Mouse (Mus musculus): ENCODE results near the gene Cenpx.

The Cenpx gene

DNA sequence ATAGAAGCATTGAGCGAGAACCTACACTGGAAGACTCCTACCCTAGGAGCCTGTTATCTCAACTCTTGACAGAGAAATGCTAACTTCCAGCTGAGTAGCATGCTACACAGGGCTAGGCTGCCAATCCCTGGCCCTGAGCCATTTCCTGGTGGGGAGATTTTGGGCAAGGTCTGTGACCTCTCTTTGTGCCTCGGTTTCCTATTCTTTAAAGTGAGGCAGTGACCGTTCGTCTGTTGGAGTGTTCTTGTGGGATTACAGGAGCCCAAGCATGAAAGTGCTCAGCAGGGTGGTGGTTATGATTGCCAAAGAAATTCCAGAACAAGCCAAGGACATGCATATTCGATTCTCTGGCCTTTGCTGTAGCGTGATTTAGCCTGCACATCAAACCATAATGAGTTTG is 50.8 kb downstream of the Cenpx start:
- DNase-seq (ENCODE audit: low read depth, low spot score), result no peak

DNA sequence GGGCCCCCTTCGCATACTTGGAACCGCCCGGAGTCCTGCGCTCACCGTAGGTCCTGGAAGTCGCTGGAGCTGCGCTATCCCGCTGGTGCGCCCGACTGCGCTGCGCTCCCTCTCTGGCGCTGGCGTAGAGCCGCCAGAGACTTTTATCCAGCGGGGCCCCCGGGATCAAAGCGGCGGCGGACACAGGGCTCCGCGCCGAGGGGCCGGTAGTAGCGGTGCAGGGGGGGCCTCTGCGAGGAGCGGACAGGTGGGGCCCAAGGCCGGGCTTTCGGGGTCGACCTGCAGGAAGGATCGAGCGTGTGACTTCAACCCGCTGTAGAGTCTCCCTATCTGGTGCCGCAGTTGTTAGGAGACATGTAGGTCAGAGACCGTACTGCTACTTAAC is 52.5 kb downstream of the Cenpx start, which contains the start of gene Notum:
Gene Notum (minus strand): TSS at position 100 of the 385 bp plus-strand sequence.
- DNase-seq (ENCODE audit: low read depth, low spot score), result no peak

Measured in brain, adult 2 months (tissue).